Mouse (Mus musculus): Measurements from ENCODE around the gene Fam171a2. TPM values are rescaled to one million over a fixed set of nuclear protein-coding genes. Genes with fewer than 3 reads are reported as not detected.

The Fam171a2 gene
- polyA plus RNA-seq (2012; rRNA removed): 1.6 and 2.0 TPM in 2 replicates
- polyA plus RNA-seq (2014; fragmentation: Nextera tagmentation; extraction: Ambion mirVana): 0.17 and 0.35 TPM in 2 replicates

GRCm38 (mm10) chr11:102447497-102447896 is at the start of gene Fam171a2:
Fam171a2 (minus strand) TSS chr11:102447682.
- no peak within 1 kb of the TSS for H3K27ac ChIP-seq
- peak within 1 kb of the TSS; percentile 78 for H3K4me2 ChIP-seq (ENCODE audit: low read depth)
- H3K36me3 ChIP-seq (replicated peaks; ENCODE audit: control insufficient read depth, insufficient read depth, low read depth): no peaks in the 10 kb centered on the region
- ATAC-seq (ENCODE audit: insufficient read depth): peak; percentile 66
- WGBS (ENCODE audit: insufficient replicate concordance): under 1% methylated on average over 37 of the region's 40 CpGs
- no peaks in the 10 kb centered on the region for H3K9me3 ChIP-seq (ENCODE audit: control insufficient read depth, low read length)
- TF ChIP-seq EP300 (IDR thresholded peaks at IDR 0.05; ENCODE audit: low read depth) (no peak), CTCF (IDR thresholded peaks at IDR 0.05; ENCODE audit: low read depth) (no peak)
- peaks cover 54% of the 10 kb centered on the region for H3K27me3 ChIP-seq (ENCODE audit: control insufficient read depth, insufficient read depth, low read length)
- peak within 1 kb of the TSS; percentile 57 to 60 for H3K4me3 ChIP-seq (ENCODE audit: insufficient read depth in 1 of 2, low read depth in 2 of 2, low read length in 2 of 2)
- DNase-seq (ENCODE audit: low read depth in 3 of 3, low spot score in 3 of 3): no peak
- no peaks in the 10 kb centered on the region for H3K4me1 ChIP-seq (replicated peaks; ENCODE audit: control insufficient read depth in 2 of 2, insufficient read depth in 2 of 2, low read length in 1 of 2)
- H3K9ac ChIP-seq (replicated peaks): peak within 1 kb of the TSS; percentile 40

- Histone ChIP-seq H3K4me1 (replicated peaks; ENCODE audit: control insufficient read depth in 2 of 2, insufficient read depth in 2 of 2, low read length in 1 of 2) (peaks cover 0 to 6% of the 10 kb centered on the region in 2 experiments; a peak in 2 of 4 replicates), H3K4me3 (ENCODE audit: insufficient read depth in 1 of 2, low read depth in 2 of 2, low read length in 2 of 2) (no peak overlapping the region), H3K4me2 (ENCODE audit: low read depth) (no peak overlapping the region), H3K9ac (replicated peaks) (no peak overlapping the region), H3K9me3 (ENCODE audit: control insufficient read depth, low read length) (no peaks in the 10 kb centered on the region), H3K27me3 (ENCODE audit: control insufficient read depth, insufficient read depth, low read length) (no peaks in the 10 kb centered on the region), H3K36me3 (replicated peaks; ENCODE audit: control insufficient read depth, insufficient read depth, low read depth) (peaks cover 9% of the 10 kb centered on the region), H3K27ac (no peak overlapping the region)
- DNase-seq (ENCODE audit: low read depth in 3 of 3, low spot score in 3 of 3): no peak
- ATAC-seq (ENCODE audit: insufficient read depth): no peak
- TF ChIP-seq CTCF (IDR thresholded peaks at IDR 0.05; ENCODE audit: low read depth): no peak
- TF ChIP-seq EP300 (IDR thresholded peaks at IDR 0.05; ENCODE audit: low read depth): no peak
- 63% methylated on average over 2 of the region's 2 CpGs for WGBS (ENCODE audit: insufficient replicate concordance)
Observed at GRCm38 (mm10) chr11:102496732-102497131, 49.2 kb upstream of the Fam171a2 start.

GRCm38 (mm10) chr11:102496206-102496605 is 48.7 kb upstream of the Fam171a2 start:
- peaks cover 9% of the 10 kb centered on the region for H3K36me3 ChIP-seq (replicated peaks; ENCODE audit: control insufficient read depth, insufficient read depth, low read depth)

GRCm38 (mm10) chr11:102495742-102496141 is 48.3 kb upstream of the Fam171a2 start:
- ATAC-seq (ENCODE audit: insufficient read depth) (no peak), DNase-seq (ENCODE audit: low read depth in 3 of 3, low spot score in 3 of 3) (no peak)
- 98% methylated on average over 5 of the region's 5 CpGs for WGBS (ENCODE audit: insufficient replicate concordance)
- Histone ChIP-seq H3K27ac (no peak overlapping the region), H3K4me3 (ENCODE audit: insufficient read depth in 1 of 2, low read depth in 2 of 2, low read length in 2 of 2) (no peak overlapping the region), H3K4me2 (ENCODE audit: low read depth) (no peak overlapping the region), H3K36me3 (replicated peaks; ENCODE audit: control insufficient read depth, insufficient read depth, low read depth) (peaks cover 9% of the 10 kb centered on the region), H3K9ac (replicated peaks) (no peak overlapping the region), H3K27me3 (ENCODE audit: control insufficient read depth, insufficient read depth, low read length) (no peaks in the 10 kb centered on the region), H3K9me3 (ENCODE audit: control insufficient read depth, low read length) (no peaks in the 10 kb centered on the region), H3K4me1 (replicated peaks; ENCODE audit: control insufficient read depth in 2 of 2, insufficient read depth in 2 of 2, low read length in 1 of 2) (peaks cover 0 to 6% of the 10 kb centered on the region in 2 experiments; a peak in 2 of 4 replicates)
- TF ChIP-seq EP300 (IDR thresholded peaks at IDR 0.05; ENCODE audit: low read depth) (no peak), CTCF (IDR thresholded peaks at IDR 0.05; ENCODE audit: low read depth) (no peak)

More at GRCm38 (mm10) chr11:102496206-102496605, 48.7 kb upstream of the Fam171a2 start:
- TF ChIP-seq EP300 (IDR thresholded peaks at IDR 0.05; ENCODE audit: low read depth): no peak
- TF ChIP-seq CTCF (IDR thresholded peaks at IDR 0.05; ENCODE audit: low read depth): no peak
- Histone ChIP-seq H3K9ac (replicated peaks) (no peak overlapping the region), H3K27ac (no peak overlapping the region), H3K4me2 (ENCODE audit: low read depth) (no peak overlapping the region), H3K4me3 (ENCODE audit: insufficient read depth in 1 of 2, low read depth in 2 of 2, low read length in 2 of 2) (no peak overlapping the region), H3K9me3 (ENCODE audit: control insufficient read depth, low read length) (no peaks in the 10 kb centered on the region), H3K4me1 (replicated peaks; ENCODE audit: control insufficient read depth in 2 of 2, insufficient read depth in 2 of 2, low read length in 1 of 2) (peaks cover 0 to 6% of the 10 kb centered on the region in 2 experiments; a peak in 2 of 4 replicates), H3K27me3 (ENCODE audit: control insufficient read depth, insufficient read depth, low read length) (no peaks in the 10 kb centered on the region)
- ATAC-seq (ENCODE audit: insufficient read depth) (no peak), DNase-seq (ENCODE audit: low read depth in 3 of 3, low spot score in 3 of 3) (no peak)
- WGBS (ENCODE audit: insufficient replicate concordance): 83% methylated on average over 2 of the region's 2 CpGs

GRCm38 (mm10) chr11:102495114-102495513 is 47.6 kb upstream of the Fam171a2 start:
- no peak overlapping the region for H3K4me2 ChIP-seq (ENCODE audit: low read depth)
- WGBS (ENCODE audit: insufficient replicate concordance): 90% methylated on average over 6 of the region's 6 CpGs
- H3K9me3 ChIP-seq (ENCODE audit: control insufficient read depth, low read length): no peaks in the 10 kb centered on the region
- H3K27ac ChIP-seq: no peak overlapping the region
- no peak overlapping the region for H3K4me3 ChIP-seq (ENCODE audit: insufficient read depth in 1 of 2, low read depth in 2 of 2, low read length in 2 of 2)
- no peak for DNase-seq (ENCODE audit: low read depth in 3 of 3, low spot score in 3 of 3)
- TF ChIP-seq CTCF (IDR thresholded peaks at IDR 0.05; ENCODE audit: low read depth): no peak
- TF ChIP-seq EP300 (IDR thresholded peaks at IDR 0.05; ENCODE audit: low read depth): no peak
- no peak overlapping the region for H3K9ac ChIP-seq (replicated peaks)
- ATAC-seq (ENCODE audit: insufficient read depth): no peak
- peaks cover 0 to 6% of the 10 kb centered on the region in 2 experiments; a peak in 2 of 4 replicates for H3K4me1 ChIP-seq (replicated peaks; ENCODE audit: control insufficient read depth in 2 of 2, insufficient read depth in 2 of 2, low read length in 1 of 2)
- H3K27me3 ChIP-seq (ENCODE audit: control insufficient read depth, insufficient read depth, low read length): no peaks in the 10 kb centered on the region
- H3K36me3 ChIP-seq (replicated peaks; ENCODE audit: control insufficient read depth, insufficient read depth, low read depth): peaks cover 7% of the 10 kb centered on the region

All from liver, embryonic 14.5 days (tissue).